Mouse (Mus musculus) skeletal muscle tissue, postnatal 0 days (tissue): ENCODE results near the gene Fbxl3. TPM values are rescaled to one million over a fixed set of nuclear protein-coding genes. Genes with fewer than 3 reads are reported as not detected.

ENCODE experiments used
- polyA plus RNA-seq: library from polyadenylated mRNA; unstranded; fragments of >200 nt; fragmentation: Nextera tagmentation; extraction: Ambion mirVana; gene quantifications from 2 replicates; pipeline ENCODE4 v1.2.1, GENCODE M21; 2015

Gene Fbxl3
- polyA plus RNA-seq, result 16.2 and 16.6 TPM in 2 replicates

GRCm38 (mm10) chr14:103099238-103099933, at the start of gene Fbxl3:
Gene Fbxl3, minus strand, starts transcription at chr14:103099566.

DNA sequence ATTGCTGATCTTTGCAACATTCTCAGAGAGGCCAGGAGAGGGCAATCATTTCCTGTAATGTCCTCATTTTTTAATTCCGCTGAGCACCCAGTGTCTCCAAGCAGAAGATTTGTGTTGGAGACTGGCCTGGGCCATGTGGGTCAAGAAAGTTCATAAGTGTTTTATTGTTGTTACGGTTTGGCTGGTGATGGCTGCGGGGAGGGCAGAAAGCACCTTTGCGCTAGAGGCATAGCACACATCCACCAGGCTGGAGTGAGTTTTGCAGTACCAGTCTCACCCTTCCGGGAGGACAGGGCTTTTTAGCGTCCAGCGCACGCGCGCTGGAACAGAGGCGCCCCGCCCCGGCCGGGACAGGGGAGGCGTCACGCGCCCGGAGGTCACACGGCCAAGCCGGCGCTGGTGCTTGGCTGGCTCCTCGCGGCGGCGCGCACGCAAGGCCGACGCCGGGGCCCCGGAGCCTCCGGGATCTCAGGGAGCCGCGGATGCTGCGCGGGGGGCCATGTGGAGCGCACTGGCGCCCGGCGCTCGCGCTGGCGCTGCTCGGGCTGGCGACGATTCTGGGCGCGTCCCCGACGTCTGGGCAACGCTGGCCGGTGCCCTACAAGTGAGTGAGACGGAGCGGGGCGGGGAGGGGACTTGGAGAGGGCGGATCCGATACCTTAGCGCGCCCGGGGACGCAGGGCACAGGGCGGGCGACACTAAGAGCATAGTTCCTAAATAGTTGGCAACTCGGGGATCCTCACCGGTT, 29.3 kb downstream of the Fbxl3 start, which contains the start of gene Cln5:
Gene Cln5, plus strand, starts transcription at position 353 of the 748 bp plus-strand sequence.

GRCm38 (mm10) chr14:103046677-103047076, 52.7 kb downstream of the Fbxl3 start, which contains the start of gene Acod1:
Gene Acod1, plus strand, starts transcription at chr14:103046977.

Other genes with a start within 250 kb of the Fbxl3 start
- gene Kctd12, start 116.9 kb downstream of the Fbxl3 start, polyA plus RNA-seq, result 12.1 and 12.9 TPM in 2 replicates
- not detected in 2 replicates for gene Acod1, start 52.6 kb downstream of the Fbxl3 start, polyA plus RNA-seq
- 14.8 and 16.9 TPM in 2 replicates for gene Cln5, start 29.4 kb downstream of the Fbxl3 start, polyA plus RNA-seq
- 8.7 and 11.8 TPM in 2 replicates for gene Mycbp2, start 247.2 kb upstream of the Fbxl3 start, polyA plus RNA-seq